Mouse (Mus musculus) lung, postnatal 4 days (tissue): ENCODE results near the gene Dusp14.

Experiments used
- DNase-seq, 2 experiments: peaks; one replicate each; pipeline ENCODE4 v3.0.0; 2021

The Dusp14 gene

GRCm38 (mm10) chr11:84066927-84067645, 2.0 kb downstream of the Dusp14 start:
- DNase-seq, result peak; percentile 49 to 63

- DNase-seq, result no peak
Measured at GRCm38 (mm10) chr11:84066071-84066481, 3.0 kb downstream of the Dusp14 start.

GRCm38 (mm10) chr11:84063631-84064209, 5.3 kb downstream of the Dusp14 start:
- DNase-seq, result no peak

DNA sequence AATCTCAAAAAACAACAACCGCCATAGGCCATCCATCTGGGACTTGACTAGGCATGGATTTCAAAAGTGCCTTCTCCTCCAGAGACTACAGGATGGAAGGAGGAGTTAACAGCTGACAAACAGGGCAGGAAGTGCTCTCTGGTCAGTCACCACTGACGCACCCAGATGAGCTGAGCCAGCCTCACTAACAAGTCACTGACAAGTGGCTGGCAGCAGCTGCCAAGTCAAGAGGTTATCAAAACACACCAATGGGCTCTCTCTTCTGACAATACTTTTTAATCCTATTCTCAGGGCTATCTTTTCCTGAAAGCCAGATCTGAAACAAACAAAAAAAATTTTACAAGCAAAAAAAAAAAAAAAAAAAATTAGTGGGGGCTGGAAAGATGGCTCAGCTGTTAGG, 6.3 kb downstream of the Dusp14 start:
- peak; percentile 37 to 64 for DNase-seq

DNA sequence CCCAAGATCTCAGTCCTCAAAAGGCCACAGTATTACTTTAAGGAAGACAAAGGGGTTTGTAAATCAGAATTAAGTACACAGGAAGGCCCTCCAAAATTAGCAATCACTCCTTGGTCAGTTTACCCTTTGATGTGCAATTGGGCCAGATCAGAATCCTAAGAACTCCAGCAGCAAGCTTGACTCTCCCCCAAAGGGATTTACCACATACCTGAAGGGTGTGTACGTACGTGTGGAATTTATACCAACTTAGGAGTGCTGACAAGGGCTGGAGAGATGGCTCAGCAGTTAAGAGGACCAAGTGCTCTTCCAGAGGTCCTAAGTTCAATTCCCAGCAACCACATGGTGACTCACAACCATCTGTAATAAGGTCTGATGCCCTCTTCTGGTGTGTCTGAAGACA, 7.2 kb downstream of the Dusp14 start:
- DNase-seq, result no peak

GRCm38 (mm10) chr11:84060635-84061034, 8.4 kb downstream of the Dusp14 start:
- no peak for DNase-seq

DNA sequence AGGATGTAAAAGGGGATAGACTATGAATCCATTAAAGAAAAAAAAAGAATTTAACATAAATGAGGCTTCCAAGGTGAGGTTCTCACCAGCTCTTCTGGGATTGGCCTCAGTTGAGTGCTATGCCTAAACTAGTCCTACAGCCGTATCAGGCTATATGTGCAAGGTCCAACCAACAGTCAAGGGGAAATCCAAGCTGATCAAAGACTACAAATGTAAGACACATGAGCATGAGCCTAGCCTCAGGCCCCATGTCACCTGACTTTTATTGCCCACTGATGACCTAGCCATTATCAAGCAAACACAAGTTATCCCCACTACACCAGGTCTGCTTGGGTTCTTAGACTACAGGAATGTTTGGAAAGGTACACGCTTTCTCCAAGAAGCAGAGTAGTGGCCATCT, 9.3 kb downstream of the Dusp14 start:
- no peak for DNase-seq

- DNase-seq, result no peak
Measured at GRCm38 (mm10) chr11:84057418-84057817, 11.6 kb downstream of the Dusp14 start.

DNA sequence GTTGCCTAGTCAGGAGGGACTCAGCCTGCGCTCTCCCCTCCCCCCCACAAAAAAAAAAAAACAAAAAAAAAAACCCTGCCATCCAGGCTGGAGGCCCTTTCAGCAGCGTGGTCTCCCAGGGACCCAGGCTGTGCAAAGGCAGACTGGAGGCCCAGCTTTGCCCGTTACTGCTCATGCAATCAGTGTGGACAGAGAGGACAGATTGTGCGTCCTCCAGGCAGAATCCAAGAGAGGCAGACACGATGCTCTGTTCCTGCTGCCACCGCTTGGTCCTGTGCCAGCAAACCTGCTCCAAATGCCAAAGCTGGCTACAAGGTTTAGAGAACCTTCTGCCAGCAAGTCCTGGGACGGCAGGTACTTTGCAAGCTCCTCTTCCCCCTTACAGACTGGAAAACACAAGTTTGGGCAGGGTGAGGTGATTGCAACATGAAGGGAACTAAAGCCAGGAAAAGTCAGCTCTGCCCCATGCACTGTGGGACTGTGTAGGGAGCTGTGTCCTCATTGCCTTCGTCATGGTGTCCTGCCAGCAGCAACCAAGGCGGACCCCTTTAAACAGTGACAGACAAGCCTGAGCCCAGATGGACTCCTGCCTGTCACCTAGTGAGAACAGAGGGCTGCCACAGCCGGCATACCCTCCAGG, 15.4 kb downstream of the Dusp14 start:
- peak in 1 of 2 experiments; percentile 48 for DNase-seq

DNA sequence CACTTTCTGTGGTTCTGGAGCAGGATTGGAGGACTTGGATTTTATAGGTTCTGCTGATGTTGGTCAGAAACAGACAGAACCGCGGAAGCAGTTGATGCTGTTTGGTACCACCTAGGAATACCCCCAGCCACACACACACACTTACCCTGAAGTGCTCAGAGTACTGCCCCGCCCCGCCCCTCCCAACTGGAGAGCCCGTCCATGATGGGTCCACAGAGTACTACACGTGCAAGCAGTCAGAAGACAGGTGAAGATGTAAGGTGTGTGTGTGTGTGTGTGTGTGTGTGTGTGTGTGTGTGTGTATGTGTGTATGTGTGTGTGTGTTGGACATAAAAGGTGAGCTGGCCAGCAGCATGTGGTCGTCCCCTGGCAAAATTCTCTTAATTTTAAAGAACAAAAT, 16.0 kb downstream of the Dusp14 start:
- no peak for DNase-seq

GRCm38 (mm10) chr11:84048411-84048810, 20.6 kb downstream of the Dusp14 start:
- DNase-seq, result no peak

- DNase-seq, result no peak
Measured at GRCm38 (mm10) chr11:84047270-84047669, 21.8 kb downstream of the Dusp14 start.

GRCm38 (mm10) chr11:84044988-84045387, 24.1 kb downstream of the Dusp14 start:
- no peak for DNase-seq

- DNase-seq, result no peak
Measured at GRCm38 (mm10) chr11:84042808-84043762, 26.0 kb downstream of the Dusp14 start.

DNA sequence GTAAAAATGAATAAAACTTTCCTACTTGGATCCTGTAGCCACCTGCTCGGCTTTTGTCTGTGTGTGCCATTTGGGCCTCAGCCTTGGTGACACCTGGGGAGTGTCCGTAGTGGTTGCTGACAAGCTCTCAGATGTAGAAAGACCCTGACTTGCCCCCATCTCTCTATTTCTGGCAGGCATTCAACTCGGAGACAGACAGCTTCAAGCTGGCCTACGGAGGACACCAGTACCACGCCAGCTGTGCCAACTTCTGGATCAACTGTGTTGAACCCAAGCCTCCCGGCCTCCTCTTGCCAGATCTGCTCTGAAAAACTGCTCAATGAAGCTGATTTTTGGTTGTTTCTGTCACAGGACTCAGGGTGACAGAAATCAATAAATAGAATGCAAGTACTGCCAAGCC, 28.4 kb downstream of the Dusp14 start:
- peak; percentile 50 to 75 for DNase-seq

DNA sequence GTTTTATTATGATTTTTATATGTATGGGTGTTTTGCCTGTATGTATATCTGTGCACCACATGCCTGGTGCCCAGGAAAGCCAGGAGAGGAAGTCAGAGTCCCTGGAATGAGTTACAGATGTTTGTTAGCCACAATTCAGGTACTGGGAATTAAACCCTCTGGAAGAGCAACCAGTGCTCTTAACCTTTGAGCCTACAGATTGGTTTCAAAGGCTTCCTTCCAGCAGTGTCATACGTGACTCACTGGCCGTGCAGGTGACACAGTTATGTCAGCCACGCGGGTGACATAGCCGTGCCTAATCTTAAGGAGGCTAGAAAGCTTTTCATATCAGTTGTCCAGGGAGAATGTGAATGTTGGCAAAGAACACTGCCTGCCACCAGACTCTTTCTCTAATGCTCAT, 35.4 kb downstream of the Dusp14 start:
- no peak for DNase-seq

- no peak for DNase-seq
Measured at GRCm38 (mm10) chr11:84032559-84032958, 36.5 kb downstream of the Dusp14 start.

DNA sequence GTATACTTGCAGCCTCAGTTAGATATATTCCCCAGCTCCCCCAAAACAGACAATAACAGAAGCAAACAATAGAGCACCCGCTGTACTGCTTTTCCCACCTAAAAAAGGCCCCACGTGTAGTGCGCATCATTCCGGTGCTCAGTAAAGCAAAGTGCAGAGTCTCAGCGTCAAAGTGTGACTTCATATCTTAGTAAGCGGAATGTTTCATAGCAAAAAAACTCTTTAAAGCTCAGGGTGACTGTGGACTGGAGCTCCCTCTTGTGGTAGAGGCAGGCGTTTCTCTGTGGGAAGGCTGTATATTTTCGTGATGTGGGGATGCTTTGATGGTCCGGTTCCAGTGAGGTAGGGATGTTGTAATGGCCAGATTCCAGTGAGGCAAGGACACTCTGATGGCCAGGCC, 37.1 kb downstream of the Dusp14 start:
- peak in 1 of 2 experiments; percentile 60 for DNase-seq

DNA sequence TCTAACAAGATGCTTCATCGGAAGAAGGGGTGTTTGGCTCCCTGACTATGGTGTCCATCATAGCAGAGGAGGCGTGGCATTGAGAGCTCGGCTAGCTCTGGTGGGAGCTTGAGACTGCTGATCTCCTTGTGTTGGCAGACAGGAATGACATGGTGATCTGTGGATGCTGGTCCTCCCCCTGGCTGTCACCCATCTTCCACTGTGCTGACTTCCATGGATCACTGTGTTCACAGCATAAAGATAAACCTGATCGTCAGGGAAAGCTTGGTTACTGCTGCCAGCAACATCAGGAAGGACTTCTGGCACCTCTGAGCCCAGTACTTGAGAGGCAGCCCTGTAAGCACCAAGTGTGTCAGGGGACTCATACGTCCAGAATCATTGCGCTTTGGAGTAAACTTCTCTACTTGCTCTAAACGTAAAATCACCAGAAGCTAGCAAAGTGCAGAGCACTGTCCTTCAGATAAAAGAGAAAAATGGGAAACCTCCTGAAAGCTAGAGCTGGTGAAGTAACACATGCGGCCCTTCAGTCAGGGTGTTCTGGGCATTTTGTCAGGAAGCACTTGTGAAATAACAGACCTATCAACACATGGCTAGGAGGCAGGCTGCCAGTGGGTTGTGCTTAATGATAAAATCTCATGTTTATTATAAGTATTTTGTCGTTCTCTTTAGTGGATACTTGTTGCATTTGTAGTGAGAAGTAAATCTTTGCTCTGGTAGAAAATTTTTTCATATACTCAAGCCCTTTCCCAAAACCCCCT, 40.6 kb downstream of the Dusp14 start:
- peak; percentile 61 to 69 for DNase-seq

GRCm38 (mm10) chr11:84027231-84027630, 41.8 kb downstream of the Dusp14 start:
- DNase-seq, result no peak

GRCm38 (mm10) chr11:84016810-84017508, 52.1 kb downstream of the Dusp14 start:
- DNase-seq, result no peak
